Mouse (Mus musculus): Measurements from ENCODE around the gene Vwc2. TPM values are rescaled to one million over a fixed set of nuclear protein-coding genes. Genes with fewer than 3 reads are reported as not detected.

Vwc2 gene
- total RNA-seq, 2 experiments from 2014 or later, result not detected

DNA sequence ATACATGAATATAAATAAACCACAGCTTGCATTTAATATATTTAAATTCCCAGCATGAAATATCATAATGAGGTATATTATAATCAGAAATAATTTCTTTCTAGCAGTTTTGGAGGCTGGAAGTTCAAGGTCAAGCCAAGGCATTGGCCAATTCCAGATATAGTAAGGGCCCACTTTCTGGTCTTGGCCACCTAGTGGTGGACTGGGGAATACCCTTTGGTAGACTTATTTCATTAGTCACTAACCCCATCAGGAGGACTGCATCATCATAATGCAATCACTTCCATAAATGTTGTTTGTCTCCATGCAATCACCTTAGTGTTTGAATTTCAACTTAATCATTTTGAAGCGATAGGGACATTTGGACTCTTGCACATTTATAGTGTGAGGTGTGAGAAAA lies 125.3 kb downstream of the Vwc2 start:
- peak; percentile 77; the same call in 1 of the 2 replicates for ATAC-seq (replicated peaks; ENCODE audit: poor library complexity, severe bottlenecking)

DNA sequence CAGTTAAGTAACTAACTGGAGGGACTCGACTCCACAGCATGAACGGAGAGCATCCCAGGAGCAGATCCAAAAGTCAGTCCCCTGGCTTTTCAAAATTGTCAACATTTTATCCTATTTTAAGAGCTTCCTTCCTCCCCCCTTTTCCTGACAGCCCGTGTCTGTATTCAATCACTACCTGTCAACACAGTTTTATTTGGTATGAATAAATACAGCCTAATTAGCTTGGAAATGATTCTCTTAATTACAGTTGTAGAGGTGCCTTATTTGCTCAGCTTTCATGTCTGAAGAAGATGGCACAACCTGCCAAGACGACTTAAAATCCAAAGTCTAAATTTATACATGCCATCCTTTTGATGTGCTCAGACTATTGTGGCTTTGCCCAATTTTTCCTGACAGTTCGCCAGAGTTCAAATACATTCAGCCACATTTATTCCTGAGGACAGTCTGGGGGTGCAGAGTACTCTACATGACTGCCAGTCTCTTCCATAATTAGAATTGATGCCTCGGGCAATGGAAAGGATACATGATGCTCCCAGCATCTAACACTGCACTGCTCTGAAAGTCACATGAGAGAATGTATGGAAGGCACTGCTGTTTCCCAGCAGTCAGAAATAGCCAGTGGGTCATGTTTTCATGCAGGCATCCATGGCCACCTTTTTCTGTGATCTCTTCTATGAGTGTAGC lies 128.8 kb downstream of the Vwc2 start:
- no peak for ATAC-seq (replicated peaks; ENCODE audit: poor library complexity, severe bottlenecking)

DNA sequence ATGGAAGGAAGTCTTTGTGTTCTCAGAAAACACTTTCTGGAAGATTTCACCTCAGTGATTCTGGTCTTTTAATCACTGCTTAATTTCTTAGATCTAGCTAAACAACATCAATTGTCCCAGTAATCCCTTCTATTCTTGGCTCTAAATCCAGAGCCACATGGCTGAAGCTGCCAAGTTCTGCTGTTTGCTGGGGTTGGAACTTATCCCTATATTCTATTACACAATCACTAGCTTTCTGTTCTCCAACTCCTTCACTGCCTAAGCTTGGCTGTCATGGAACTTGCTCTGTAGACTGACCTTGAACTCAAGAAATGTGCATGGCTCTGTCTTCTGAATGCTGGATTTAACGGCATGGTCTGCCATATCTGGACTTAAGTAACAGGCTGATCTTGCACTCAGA lies 143.3 kb downstream of the Vwc2 start:
- no peak for ATAC-seq (replicated peaks; ENCODE audit: poor library complexity, severe bottlenecking)

DNA sequence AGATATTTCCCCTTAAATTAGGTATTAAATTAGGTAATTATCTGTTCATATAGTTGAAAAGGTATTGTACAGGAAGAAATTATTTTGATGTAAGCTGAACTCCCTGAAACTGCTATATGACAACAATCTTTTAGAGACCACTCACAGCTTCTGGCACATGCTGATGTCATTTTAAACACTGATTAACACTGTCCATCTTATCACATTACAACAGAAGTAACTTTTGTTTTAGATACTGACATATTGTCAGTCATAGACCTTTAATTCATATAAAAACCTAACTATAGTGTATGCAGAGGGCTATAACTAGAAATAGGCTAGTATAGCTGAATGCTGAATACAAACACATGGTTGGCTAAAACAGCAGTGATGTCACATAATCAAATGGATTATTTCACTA lies 166.1 kb downstream of the Vwc2 start:
- no peak for ATAC-seq (replicated peaks; ENCODE audit: poor library complexity, severe bottlenecking)

DNA sequence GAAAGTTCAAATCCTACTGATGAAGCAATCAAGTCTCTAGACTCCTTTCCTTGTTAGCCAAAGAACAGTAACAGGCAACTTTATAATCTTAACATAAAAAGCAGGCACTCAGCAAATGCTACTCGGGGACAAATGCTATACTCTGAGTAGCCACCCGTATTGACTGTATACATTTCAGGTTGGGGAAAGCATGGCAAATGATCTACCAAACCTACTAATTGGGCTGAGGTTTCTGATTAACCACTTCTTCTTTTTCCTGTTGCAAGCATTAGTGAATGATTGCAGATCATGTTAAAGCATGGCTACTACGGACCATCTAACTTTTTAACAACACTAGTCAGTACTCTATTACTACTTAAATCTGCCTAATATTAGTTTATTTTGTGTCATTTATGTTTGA lies 169.5 kb downstream of the Vwc2 start:
- ATAC-seq (replicated peaks; ENCODE audit: poor library complexity, severe bottlenecking), result no peak
